Mouse (Mus musculus): Measurements from ENCODE around the gene Ppia.
"Not testable (repeated sequence)": the region's sequence is repeated elsewhere in the genome, so short reads cannot be mapped to it uniquely, and the experiment has no call there.

Gene Ppia

DNA sequence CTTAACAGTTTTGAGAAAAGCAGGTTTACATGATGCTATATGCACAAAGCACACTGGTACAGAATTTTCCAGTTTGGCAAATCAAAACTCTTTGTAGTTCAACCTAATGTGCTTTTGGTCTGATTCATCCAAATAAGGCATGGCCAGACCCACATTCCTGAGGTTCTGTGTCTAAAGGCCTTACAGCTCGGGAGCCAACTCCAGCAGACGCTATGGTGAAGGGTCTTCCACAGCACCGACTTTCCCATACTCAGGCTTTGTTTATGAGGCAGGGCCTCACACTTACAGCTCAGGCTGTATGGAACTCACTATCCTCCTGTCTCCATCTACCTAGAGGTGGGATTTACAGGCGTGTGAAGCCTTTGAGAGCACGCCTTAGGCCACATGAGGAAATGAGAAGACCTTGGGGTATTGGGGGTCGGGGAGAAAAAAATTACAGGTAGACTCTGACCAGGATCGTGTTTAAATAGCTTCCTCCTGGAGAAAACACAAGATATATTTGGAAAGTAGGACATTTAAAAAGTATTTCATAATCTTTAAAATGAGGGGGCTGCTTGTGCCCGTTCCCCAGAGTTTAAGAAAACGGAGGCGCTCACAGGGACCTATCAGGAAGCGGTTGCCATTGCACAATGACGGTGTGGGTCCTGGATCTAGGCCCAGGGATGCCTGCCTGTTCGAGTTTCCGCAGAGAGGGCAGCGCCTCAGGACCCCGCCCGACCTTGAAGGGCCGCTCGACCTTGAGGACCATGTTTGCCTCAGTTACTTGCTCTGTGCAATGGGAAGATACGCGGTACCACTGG lies at the start of gene Ppia:
Gene Ppia, plus strand, starts transcription at position 693 of the 800 bp plus-strand sequence.
- DNase-seq (ENCODE audit: low spot score in 2 of 2): no peak

DNA sequence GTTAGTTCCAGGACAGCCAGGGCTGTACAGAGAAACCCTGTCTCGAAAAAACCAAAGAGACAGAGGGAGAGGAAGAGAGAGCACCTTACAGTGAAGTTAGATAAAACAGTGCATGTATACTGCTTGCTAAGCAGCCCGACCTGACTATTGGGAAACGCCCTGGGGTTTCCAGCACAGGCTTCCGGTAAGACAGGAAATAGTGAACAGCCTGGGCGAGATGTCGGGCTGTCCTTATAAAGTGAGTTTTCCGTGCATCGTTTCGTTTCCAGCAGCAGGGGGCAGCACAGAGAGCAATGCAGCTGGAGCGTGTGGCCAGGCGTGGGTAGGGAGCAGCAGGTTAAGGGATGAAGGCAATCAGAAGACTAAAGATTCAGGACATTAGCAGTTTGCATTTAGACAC lies 49.4 kb upstream of the Ppia start:
- peak in 1 of 2 experiments; percentile 67 for DNase-seq (ENCODE audit: low spot score in 2 of 2)

DNA sequence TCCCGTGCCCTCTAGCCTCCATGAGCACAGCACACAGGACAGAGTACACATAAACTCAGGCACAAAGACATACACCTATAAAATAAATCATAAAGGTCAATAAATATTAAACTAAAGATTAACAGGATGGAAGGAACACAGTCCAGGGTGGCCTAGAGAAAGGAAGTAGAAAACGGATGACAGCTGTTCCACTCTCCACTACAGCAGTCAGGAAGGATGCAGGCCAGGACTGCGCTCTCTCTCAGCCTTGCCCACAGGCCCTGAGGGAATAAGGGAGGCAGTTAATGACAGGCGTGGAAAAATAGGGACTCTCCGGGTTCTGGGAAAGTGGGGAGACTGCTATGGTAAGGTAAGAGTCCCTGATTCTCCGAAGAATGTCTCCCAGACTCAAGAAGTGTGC lies 48.8 kb upstream of the Ppia start:
- no peak for DNase-seq (ENCODE audit: low spot score in 2 of 2)

DNA sequence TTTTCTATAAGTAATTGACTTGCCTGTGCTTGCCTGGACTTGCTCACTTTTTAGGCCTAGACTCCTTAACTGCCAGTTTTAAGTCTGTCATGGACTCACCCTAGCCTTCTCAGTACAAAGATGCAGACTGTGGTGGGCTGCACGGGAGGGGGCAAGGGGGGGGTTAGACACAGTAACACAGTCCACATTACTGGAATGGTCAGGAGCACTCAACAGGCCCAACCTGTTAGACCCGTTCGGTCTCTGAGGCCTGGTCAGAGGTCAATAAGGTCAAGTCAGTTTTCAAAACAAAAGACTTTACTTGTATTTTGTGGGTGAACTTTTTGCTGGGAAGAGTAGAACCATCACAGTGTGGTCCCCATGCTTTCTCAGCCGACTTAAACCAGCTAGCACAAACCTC lies 48.1 kb upstream of the Ppia start:
- no peak for DNase-seq (ENCODE audit: low spot score in 2 of 2)

DNA sequence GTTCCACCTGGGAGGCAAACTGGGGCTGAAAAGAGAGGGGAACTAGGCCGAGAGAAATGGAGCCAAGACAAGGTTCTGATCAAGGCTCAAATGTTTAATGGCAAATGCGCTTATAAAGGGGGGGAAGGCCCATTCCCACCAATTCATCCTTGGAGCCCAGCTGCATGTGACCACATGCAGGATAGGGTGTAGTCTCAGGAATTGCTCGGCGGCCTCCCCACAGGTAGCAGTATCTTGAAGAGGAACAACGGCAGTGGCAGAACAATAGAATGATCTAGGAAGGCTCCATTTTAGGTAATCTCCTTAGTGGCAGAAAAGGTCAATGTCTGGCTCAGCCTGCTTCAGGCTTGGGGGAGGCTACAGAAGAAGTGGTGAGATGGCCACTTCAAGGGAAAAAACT lies 47.3 kb upstream of the Ppia start:
- DNase-seq (ENCODE audit: low spot score in 2 of 2): not testable (repeated sequence)

DNA sequence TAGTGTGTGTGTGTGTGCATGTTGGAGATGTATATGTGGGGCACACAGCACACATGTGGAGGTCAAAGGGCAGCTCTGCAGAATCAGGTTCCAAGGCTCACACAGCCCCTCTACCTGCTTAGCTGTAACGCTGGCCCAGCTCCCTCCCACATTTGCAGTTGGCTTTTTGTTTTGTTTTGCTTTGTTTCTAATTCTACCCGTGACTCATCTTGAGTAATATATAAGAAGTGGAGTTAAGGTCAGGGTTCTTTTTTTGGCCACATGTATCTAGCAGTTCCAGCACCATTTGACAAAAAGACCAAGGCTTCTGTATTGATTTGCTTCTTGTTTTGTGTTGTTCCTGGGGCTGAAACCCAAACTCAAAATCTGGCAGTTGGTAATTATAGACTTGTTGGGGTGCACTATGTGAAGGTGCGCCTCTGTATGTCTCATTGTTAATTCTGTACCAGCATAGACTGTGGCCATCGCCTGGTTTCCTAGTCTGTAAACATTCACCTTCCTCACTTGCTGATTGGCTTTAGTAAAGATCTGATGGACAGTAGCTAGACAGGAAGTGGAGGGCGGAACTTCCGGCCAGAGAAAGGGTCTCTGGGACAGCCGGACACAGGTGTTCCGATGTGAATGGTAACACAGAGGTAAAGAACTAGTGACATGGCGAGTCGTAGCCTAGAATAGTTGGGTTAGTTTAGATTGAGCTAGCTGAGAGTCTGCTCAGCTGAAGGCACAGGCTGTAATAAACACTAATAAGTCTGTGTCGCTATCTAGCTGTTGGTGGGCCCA lies 43.7 kb upstream of the Ppia start:
- DNase-seq (ENCODE audit: low spot score in 2 of 2): no peak

DNA sequence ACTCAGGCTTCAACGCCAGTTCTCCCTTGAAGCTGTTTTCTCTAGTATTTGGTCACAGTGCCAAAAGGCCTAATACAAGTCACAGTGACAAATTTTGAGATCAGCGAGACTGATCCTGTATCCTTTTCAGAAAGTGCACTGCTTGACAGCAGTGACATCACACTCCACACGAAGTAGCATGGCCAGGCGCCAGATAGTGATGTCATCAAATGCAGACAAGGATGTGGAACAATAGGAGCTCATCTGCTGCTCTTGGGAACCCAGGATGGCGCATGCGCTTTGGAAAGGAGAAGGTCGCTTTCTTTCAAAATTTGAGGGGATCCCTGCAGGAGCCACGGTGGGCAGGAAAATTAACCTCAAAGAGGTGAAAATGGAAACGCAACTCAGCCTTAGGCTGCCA lies 42.5 kb upstream of the Ppia start:
- no peak for DNase-seq (ENCODE audit: low spot score in 2 of 2)

DNA sequence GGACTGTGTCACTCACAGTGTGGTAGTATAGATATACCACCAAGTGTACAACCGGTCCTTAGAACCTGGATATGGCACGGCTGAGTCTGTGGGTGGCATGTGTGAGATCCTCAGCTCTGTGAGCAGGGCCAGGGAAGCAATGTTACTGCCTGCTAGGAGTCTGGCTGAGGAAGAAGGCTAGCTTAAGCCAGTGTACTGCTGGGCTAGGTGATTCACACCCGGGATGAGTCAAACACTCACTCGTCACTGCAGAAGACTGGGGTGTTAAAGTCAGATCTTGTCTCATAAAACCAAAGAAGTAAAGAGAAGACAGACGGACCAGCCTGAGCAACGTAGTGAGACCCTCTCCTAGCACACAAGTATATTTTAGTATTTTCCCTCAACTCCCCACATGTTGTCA lies 34.3 kb upstream of the Ppia start:
- DNase-seq (ENCODE audit: low spot score in 2 of 2): no peak

DNA sequence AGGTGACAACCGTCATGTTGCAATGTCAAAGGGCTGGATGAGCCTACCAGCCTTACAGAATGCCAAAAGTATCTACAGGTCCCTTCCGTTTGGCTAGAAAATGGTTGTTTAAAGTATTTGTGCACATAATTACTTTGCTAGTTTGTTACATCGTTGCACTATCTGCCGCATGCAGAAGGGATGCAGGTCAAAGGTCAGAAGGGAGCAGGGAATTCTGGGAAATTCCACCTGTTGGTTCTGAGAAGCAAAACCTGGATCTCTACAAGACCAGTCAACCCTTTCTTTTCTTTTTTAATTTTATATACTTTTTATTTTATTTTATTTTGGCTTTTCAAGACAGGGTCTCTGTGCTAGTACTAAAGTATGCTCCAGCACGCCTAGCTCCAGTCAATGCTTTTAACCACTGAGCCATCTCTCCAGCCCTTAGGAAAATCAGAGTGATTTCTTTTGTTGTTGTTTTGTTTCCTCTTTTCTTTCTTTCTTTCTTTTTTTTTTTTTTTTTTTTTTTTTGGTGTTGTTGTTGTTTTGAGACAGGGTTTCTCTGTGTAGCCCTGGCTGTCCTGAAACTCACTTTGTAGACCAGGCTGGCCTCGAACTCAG lies 27.0 kb upstream of the Ppia start:
- no peak for DNase-seq (ENCODE audit: low spot score in 2 of 2)

DNA sequence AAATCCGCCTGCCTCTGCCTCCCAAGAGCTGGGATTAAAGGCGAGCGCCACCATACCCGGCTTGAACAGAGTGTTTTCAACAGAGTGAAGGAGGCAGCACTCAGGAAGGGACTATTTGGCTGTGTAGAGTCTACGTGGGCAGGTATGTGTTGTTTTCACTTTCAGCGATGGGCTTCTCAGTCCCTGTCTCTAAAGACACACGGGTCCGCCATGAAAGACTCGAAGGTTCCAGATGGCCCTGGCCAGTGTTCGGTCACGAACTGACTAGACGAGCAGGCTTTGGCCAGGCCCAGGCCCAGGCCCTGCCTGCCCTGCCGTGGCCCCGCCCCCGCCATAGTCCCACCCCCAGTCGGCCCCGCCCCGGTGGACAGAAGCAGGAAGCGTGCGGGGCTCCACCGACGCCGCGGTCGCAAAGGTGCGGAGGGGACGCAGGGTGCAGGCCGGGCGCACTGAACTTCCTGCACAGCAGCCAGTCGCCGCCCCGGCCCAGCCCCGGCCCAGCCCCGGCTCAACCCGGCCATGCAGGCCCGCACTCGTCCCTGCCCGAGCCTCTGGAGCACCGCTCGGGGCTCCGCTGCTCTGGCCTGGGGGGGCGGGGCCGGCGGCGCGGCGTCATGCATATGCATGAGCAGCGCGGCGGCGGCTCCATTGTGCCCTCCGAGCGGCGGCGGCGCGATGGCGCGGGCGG lies 26.4 kb upstream of the Ppia start, which contains the start of gene Zmiz2:
Gene Zmiz2, plus strand, starts transcription at position 349 of the 688 bp plus-strand sequence.
- DNase-seq (ENCODE audit: low spot score in 2 of 2): peak; percentile 81 to 95

DNA sequence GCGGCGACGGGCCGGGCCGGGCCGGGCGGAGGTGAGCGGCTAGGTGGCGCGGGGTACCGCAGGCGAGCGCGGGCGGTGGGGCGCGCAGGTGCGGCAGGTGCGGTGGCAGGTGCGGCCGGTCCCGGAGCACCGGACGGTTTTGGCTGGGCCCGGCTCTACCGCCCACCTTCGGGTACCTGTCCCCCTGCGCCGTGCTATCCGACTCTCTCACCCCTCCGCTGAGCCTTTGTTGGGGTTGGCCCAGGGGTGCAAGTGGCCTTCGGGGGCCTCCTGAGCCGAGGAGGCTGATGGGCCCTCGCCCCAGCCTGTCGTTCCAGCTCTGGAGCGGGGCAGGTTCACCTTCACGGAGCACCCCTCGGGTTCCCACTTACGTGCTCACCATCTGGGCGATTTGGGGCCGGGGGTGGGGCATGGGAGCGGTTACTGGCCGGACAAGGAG lies 25.7 kb upstream of the Ppia start:
- no peak for DNase-seq (ENCODE audit: low spot score in 2 of 2)

DNA sequence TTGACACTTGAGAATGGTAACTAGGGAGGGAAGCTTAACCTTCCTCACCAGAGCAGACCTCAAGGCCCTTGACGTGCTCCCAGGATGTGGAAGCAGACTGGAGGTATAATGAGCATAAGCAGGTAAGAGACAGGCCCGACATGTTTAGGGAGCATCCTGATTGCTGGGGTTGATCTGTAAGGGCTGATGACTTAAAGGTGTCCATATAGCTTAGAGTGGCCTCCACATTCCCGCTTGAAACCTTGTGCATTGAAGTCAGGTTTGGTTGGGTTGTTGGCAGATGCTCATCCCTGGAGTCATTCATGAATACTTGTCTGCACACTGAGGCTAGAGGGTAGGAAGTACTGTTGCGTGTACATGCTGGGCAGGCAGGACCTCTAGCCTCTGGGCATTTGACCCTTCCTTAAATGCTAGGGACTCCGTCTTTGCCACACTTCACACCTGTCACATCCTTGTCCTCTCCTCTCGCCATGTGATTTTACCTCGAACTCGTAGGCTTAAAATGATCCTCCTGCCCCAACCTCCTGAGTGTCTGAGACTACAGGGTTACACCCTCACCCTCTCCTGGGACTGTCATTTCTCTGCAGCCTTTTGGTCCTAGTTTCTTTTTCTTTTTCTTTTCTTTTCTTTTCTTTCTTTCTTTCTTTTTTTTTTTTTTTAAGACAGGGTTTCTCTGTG lies 24.7 kb upstream of the Ppia start:
- DNase-seq (ENCODE audit: low spot score in 2 of 2): no peak

DNA sequence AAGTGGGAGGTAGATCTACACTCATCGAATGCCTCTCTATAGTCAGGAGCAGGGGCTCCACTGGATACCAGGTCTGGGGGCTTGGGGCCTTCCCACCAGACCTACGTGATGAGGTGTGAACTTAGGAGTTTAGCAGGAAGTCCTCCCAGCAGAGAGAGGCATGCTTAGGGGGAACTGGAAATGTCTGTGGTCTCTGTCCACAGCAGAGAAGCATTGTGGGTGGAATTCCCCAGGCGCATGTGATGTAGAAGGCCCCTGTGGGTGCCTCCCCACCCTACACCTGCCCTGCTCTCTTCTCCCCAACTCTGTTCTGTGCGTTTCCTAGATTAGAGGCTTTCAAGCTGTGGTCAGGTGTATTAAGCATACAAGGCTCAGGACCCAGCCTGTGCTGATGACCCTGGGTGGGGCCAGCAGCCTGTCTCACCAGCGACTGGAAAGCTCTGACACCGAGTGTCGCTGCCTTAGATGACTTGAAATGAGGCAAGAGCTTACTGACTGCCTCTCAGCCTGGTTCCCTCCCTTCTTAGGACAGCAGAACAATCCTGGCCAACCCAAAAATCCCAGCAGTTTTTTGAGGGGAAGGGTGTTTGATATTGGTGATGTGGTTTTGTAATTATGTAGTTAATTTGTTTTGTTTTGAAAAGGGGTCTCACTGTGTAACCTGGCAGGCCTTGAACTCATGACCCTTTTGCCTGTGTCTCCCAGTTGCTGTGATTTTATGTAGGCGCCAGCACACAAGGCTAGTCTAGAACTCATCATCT lies 23.5 kb upstream of the Ppia start:
- no peak for DNase-seq (ENCODE audit: low spot score in 2 of 2)

DNA sequence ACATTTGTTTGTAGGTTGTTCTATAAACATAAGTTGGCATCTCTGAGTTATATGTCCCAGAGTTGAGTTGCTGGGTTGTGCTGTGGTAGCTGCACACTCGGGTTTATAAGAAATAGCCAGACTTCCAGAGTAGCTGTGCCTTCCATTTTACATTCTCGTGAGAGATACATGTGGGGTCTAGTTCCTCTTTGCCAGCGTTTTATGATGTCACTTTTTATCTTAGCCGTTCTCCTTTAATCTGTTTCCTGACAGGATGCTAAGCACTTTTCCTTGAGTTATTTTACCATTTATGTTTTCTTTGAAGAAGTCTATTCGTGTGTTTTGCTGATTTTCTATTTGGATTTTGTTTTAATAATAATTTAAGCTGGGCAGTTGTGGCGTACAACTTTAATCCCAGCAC lies 22.4 kb upstream of the Ppia start:
- DNase-seq (ENCODE audit: low spot score in 2 of 2): no peak

DNA sequence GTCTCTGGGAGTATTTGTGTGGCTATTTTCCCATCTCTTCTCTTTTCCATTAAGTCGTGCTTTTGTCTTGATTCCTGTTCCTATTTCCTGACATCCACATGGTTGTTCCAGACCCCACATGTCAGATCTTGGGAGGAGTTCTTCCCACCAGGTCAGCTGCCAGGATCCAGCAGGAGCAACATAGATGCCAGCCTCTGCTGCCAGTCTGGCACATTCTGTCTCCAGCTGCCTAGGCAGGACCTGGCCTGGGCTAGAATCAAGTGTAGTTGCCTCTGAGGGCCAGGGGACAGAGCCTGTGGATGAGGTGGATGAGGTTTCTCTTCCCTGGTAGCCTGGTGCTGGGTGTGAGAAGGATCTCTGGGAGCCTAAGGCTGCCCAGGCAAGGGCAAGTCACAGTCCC lies 21.4 kb upstream of the Ppia start:
- DNase-seq (ENCODE audit: low spot score in 2 of 2): peak in 1 of 2 experiments; percentile 52

DNA sequence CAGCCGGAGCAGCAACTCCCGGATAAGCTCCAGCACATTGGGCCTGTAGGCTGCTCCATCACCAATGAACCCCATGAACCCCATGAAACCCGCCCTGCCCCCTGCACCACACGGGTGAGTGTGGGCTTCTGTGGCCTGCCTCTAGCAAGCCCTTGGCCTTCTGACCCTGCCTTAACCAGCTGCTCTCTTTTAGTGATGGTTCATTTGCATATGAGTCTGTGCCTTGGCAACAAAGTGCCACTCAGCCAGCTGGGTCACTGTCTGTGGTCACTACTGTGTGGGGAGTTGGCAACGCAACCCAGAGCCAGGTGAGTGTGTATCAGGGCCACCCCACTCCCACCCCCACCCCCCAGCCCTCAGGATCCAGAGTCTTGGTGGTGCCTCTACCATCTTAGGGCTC lies 19.7 kb upstream of the Ppia start:
- DNase-seq (ENCODE audit: low spot score in 2 of 2): no peak

DNA sequence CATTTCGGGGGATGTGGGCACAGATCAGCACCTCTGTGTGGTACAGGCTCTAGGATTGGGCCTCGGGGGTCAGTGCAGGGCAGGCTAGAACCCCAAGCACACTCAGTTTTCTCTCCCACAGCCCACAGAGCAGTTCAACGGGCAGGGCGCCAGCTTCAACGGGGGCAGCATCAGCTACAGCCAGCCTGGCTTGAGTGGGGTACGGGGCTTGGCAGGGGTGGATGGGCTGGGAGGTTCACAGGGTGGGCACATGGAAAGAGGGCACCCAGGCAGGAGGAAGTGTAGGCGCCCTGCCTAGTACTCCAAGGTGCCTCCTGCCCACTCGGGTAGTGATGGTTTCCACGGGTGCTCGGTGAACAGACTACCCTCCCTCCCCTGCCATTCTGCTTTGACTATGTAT lies 17.1 kb upstream of the Ppia start:
- no peak for DNase-seq (ENCODE audit: low spot score in 2 of 2)

DNA sequence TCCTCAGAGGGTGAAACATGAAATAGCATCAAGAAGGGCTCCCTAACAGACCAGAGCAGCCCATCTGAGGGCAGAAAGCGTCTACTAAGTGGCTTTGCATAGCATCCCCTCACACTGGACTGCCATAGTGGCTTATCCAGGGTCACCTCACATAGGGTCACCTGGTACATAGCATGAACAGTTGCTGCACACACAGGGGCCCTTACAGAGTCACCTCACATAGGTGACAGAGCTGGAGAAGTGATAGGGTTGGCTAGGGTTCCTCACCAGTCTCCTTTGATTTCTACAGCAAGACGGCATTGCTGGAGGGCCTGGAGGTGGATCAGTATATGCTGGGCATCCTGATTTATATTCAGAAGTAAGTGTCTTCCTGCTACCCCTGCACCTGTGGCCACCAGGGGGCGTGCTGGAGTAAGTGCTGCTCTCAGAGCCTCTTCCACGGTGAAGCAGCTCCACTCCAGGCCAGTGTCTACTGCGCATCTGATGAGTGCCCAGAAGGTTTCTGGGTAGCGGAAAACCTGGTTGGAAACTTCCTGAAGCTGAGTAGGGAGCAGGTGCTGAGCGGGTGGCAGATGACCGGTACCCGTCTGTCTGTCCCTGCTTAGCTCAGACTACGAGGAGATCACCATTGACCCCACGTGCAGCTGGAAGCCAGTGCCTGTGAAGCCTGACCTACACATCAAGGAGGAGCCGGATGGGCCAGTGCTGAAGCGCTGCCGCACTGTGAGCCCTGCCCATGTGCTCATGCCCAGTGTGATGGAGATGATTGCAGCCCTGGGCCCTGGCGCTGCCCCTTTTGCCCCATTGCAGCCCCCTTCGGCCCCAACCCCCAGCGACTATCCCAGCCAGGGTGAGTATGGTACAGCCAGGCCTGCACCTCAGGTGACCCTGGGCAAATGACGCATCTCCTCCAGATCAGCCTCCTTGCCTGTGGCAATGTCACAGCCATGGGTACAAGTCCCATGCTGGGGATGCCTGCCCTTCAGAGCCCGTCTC lies 12.4 kb upstream of the Ppia start:
- peak in 1 of 2 experiments; percentile 57 for DNase-seq (ENCODE audit: low spot score in 2 of 2)

DNA sequence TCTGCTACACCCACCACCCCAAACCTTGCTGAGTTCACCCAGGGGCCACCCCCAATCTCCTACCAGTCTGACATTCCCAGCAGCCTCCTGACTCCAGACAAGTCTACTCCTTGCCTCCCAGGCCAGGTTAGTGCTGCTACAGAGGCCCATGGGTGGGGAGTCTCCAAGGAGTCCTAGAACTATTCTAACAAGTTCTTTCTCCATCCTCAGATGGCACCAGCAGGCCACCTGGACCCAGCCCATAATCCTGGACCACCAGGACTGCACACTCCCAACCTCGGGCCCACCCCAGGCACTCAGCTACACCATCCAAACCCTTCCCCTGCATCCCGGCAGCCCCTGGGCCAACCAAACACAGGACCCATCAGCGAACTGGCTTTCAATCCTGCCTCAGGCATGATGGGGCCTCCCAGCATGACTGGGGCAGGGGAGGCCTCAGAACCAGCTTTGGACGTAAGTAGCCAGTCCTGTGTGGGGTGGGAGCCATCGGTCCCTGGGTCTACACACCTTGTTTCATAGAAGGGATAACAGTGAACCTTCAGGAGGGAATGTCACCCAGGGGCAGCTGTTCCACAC lies 11.3 kb upstream of the Ppia start:
- DNase-seq (ENCODE audit: low spot score in 2 of 2): no peak

All from cerebellum, postnatal 4 days (tissue).